Mouse (Mus musculus): ENCODE results near the gene Sgms1.

DNA sequence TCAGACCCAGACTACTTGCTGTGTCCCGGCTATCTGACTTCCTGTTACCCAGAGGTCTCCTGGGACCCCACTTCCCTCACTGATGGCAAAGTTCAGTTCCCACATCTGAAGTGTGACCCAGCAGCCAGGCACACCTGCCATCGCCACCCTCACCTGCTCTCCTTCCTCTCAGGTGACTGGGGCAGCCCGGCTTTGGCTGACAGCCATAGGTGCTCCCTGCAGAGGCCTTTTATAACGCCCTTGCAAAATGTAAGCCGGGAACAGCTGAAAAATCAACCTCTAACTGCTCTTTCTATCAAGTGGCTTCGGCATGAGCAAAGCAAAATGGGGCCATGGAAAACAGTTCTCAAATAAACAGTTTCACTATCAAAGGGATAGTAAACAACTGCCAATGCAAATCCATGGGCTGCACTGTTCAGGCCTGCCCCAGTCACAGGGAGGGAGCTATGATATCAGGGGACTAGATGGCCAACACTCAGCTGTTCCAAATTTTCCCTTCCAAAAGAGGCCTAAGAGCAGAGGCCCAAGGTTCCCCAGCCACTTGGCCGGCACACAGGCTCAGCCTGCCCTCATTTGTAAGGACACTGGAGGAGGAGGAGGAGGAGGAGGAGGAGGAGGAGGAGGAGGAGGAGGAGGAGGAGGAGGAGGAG lies 12.5 kb downstream of the Sgms1 start:
- TF ChIP-seq GATA1 (IDR thresholded peaks at IDR 0.05; ENCODE audit: borderline replicate concordance, low read length) (no peak), FLI1 (IDR thresholded peaks at IDR 0.05; ENCODE audit: low read length) (no peak)
